Mouse (Mus musculus) erythroid progenitor cell, adult 5-6 weeks (primary cell): ENCODE measurements around the gene Bak1. TPM values are rescaled to one million over a fixed set of nuclear protein-coding genes. Genes with fewer than 3 reads are reported as not detected.

Experiments used
- ATAC-seq: replicated peaks from 2 replicates; pipeline ENCODE4 v1.8.0; 2016; ENCODE audit warnings: moderate number of reproducible peaks, mild to moderate bottlenecking, moderate TSS enrichment, inconsistent platforms; ENCODE audit not compliant: poor library complexity, low FRiP score, severe bottlenecking
- total RNA-seq, 2 experiments: library from RNA; stranded (forward) in 1 of 2; stranded (reverse) in 1 of 2; fragments of 150-400 nt in 1 of 2; fragments of 186-747, 209-891 nt in 1 of 2; gene quantifications; 2 replicates each; pipeline versions ENCODE4 v1.2.3 to v1.2.4; 2015 to 2017; ENCODE audit warnings: low replicate concordance in 2 of 2

Bak1 gene
- total RNA-seq, 2 experiments from 2014 or later, result 12.5 to 32.7 TPM

DNA sequence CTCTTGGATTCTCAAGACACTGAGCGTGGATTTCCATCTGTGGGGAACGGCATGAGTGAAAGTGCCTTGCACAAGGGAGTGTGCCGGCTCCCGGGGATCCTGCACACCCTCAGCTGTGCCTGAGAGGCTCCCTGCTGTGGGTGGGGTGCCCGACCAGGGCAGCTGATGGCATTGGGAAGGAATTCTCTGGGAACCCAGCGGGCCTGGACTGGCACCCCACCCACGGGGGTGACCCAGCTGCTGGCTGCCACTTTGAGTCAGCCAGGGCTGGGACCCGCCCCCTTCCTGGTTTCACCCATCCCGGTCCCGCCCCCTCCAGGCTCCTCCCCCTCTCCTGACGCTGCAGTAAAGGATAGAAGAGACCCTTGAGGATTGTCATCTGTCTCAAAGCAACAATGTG is 22.7 kb upstream of the Bak1 start:
- no peak for ATAC-seq

GRCm38 (mm10) chr17:27050853-27051252 is 22.0 kb upstream of the Bak1 start:
- no peak for ATAC-seq

GRCm38 (mm10) chr17:27048445-27049239 is 19.8 kb upstream of the Bak1 start:
- no peak for ATAC-seq

DNA sequence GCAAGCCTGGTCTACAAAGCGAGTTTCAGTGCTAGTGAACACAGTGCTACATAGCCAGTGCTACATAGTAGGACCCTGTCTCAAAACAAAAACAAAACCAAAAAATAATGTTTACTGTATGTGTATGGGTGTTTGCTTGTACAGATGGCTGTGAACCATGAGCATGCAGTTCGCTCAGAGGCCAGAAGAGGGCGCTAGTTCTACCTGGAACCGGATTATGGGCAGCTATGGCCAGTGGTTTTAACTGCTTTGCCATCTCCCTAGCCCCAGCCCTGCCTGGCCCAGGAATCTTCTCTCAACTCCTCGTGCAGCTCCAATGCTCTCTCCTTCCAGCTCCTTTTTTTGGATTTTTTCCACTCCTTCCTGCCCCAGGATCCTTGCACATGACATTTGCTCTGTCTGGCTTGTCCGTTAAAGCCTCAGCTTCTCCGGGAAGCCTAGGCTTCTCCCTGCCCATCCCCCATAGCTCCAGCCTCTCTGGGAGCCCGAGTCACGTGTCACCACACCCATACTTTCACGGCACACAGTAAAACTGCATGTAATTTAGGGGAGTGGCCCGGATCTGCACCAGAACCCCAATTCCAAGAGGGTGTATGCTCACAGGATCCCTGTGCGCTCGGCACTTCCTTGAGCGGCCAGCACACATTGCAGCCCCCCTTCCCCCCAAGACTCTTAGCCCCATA is 19.1 kb upstream of the Bak1 start:
- ATAC-seq, result no peak

DNA sequence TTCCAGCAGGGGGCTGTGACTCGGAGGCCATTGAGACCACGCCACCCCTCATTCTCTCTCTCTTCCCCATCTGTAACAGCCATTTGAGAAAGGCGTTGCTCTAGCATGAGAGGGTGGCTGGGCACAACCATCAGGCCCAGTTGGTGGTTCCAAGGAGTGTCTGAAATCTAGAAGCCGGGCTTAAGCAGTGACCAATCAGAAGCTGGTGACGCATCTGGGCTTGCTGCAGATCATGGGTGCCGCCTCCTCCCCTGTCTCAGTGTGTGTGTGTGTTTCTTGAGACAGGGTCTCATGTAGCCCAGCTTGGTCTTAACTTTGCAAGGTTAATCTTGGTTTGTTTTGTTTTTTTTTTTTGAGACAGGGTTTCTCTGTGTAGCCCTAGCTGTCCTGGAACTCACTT is 16.4 kb upstream of the Bak1 start:
- no peak for ATAC-seq

- ATAC-seq, result no peak
These were observed 14.0 kb upstream of the Bak1 start for GRCm38 (mm10) chr17:27042840-27043239.

DNA sequence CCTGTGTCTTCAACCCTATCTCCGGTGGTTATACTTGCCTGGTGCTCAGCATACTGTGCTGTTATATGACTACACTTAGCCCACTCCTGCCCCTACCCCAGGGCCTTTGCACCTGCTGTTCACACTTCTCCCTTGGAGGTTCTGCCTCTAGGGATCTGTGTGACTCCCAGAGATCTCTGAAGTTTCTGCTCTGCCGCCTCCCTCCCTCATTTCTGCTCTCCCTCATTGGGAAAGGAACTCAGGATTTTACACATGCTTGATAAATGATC is 12.9 kb upstream of the Bak1 start:
- no peak for ATAC-seq

GRCm38 (mm10) chr17:27041046-27041786 is 12.4 kb upstream of the Bak1 start:
- ATAC-seq, result no peak

DNA sequence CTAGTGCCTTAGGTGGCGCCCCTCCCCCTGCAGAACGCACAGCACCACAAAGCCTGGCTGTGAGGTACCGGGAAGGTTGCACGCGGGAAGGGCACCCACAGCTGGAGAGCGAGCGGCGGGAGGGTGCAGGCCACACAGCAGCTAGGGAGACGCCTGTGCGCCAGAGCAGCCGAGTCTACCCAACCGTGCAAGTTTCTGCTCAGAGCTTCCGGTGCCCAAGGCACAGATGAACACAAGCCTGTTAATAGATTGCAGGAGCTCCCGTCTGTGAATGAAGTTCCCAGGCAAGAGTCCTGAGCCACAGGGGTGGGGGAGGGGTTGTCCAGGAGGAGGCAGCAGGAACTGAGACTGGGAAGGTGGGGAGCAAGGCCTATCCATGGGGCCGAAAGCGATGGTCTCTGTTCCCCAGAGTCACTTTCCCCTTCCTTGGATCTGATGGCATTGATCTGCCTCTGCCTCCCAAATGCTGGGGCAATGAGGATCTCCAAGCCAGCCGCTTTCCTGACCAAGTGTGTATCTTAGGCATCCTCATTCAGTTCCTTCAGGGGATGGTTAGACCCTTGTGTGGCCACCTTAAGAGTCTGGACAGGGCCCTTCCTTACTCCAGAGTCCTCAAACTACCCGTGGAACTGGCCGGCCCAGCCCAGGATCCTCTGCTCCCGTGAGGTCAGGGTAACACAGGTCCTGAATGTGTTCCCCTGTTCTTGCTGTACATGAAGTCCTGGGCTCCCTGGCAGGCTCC is 11.7 kb upstream of the Bak1 start:
- no peak for ATAC-seq

GRCm38 (mm10) chr17:27039432-27040102 is 10.8 kb upstream of the Bak1 start:
- no peak for ATAC-seq

- ATAC-seq, result no peak
These were observed 9.7 kb upstream of the Bak1 start for GRCm38 (mm10) chr17:27038335-27039050.

DNA sequence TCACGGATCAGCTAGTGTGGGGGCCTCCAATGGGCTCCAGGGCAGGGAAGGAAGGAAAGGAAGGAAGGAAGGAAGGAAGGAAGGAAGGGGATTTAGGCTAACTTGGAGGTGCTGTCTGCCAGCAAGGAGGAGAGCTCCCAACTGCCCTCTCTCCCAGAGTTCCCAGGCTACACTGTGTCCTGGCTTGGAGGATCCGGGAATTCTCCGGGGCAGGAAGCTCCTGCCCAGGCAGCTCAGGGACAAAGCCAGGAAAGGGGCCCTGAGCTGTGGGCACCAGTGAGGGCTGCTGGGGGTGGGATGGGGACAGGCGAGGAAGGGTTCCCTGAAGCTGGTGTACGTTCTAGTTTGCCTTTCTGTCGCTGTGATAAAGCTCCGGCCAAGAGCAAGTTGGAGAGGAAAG is 7.7 kb upstream of the Bak1 start:
- no peak for ATAC-seq

DNA sequence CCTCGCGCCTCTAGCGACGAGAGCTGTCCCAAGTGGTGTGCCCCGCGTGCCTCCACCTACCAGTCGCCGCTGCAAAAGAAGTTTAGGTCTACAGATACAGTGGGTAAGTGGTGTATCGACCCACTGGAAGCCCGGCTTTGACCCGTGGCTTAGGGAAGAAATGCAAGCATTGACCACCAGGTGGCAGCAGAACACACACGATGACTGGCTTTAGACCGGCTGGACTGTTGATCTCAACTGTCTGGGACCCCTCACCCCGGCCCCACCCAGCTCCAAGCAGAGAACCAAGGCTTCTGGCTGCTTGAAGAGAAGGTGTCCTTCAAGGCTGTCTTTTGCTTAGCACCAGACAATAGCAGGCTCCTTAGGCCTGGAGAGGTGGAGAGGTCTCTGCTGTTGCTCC is 4.1 kb upstream of the Bak1 start:
- no peak for ATAC-seq

GRCm38 (mm10) chr17:27032328-27032727 is 3.5 kb upstream of the Bak1 start:
- no peak for ATAC-seq

DNA sequence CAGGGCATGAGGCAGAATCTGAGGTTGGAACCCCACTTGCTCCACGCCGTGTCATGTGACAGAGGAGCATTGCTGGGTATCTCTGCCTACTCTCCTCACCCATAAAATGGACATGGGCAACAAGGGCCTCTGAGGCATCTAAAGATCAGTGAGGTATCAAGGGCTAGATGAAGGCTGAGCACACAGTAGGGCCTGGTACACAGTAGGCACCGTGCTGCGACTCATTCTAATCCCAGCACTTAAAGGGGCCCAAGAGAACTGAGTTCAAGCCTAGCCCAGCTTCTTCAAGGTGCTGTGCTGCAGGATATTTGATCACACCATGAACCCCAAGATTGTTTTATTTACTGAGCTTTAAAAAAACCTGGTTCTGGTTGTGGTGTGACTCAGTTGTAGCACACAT is 2.1 kb upstream of the Bak1 start:
- no peak for ATAC-seq

DNA sequence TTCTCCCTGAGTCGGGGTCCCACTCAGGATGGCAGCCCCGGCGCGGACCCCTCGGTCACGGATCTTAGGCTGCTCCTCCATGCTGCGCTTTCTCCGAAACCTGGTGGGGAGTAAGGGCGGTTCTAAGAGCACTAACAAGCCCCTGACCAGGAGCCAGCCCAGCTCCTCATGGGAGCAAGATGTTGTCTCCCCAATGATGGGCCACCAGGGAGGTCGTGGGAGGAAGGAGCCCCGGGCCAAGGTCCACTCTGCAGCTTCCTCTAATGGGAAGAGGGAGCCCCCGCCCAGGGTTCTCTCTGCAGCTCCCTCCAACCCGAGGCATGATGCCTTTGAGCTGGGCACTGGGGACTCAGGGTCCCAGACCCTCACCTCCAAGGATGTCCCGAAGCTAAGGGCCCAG is 622 bp upstream of the Bak1 start:
- no peak for ATAC-seq

- peak; percentile 87 for ATAC-seq
These were observed 469 bp downstream of the Bak1 start for GRCm38 (mm10) chr17:27028284-27028795.

DNA sequence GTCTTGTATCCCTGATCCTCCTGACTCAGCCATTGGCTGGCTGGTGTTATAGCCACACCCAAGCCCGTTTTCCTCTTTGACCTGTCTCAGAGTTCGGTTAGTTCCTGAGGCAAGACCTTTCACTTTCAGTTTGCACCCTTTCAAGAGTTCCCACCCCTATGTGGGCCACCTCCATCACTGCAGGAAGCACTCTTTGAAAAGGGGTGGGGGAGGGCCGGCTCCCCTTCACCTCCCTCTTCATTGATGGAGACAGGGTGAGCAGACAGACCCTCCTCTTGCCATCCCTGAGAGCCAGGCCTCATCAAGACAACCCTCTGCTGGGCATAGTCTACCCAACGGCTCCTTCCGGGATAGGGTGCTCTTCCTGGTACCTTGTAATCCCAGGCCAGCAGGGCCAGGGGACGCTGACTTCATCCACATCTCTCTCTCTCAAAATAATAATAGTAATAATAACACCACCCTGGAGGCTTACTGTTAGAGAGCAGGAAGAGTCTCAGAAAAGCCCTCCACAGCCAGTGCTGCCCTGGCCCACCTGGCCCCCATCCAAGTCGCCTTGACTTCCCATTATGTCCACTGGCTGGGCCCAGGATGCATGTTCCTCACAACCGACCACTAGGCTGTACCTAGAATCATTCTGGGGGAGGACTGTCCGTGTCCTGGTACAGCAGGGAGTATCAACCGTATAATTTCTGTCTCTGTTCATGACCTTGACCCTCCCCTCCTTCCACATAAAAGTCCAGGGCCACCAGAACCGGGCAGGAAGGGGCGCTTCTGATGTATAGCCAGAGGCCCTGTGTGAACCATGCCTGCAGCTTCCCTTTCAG is 1.1 kb downstream of the Bak1 start:
- ATAC-seq, result peak; percentile 79
